12 mouse cellular contexts compared by ENCODE assay signal in the genomic region with DNA sequence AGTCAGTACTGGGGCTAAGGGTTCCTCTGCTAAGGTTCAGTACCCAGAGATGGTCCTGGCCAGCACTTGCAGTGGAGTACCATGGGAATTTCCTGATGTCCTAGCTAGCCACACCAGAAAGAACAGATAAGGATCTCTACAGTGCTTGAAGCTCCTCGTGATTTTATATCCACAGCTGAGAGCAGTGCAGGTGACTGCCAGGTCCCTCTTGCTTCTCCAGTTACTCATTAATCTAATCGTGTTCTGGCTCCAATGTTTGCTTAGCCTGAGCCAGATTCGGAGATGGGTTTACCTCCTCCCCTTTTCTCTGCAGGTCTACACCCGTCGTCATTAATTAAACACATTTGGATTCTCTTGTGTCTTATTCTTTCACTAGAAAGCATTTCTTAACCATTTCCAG.
A peak's percentile ranks its signal among the peaks of the same experiment; 100 is the strongest.
DNase-seq lines count a peak whose midpoint lies in the region; ATAC-seq lines count a peak whose summit lies in the region.
"Had no signal": no experiment of that assay in that cellular context is flagged by ENCODE, and none has a peak within 500 bp of the region (broad histone marks: within the 10 kb centered on the region; RNA-seq: fewer than 3 reads in every experiment).

No protein-coding gene starts in this region.

- no peak overlapping the region for H3K4me3 ChIP-seq in lung, embryonic 15.5 days
- no peak overlapping the region for H3K4me3 ChIP-seq in liver, embryonic 11.5 days (ENCODE audit: low read depth, low read length)
- H3K4me3 ChIP-seq in stomach, embryonic 16.5 days (replicated peaks; ENCODE audit: low read length) = no peak overlapping the region
- H3K4me3 ChIP-seq: forebrain, embryonic 12.5 days; hindbrain, embryonic 15.5 days had no signal

- WGBS in lung, embryonic 15.5 days = 25% methylated on average over 5 of the region's 5 CpGs
- 38% methylated on average over 5 of the region's 5 CpGs for WGBS in liver, embryonic 11.5 days
- WGBS in stomach, embryonic 16.5 days = 17% methylated on average over 5 of the region's 5 CpGs

- H3K9me3 ChIP-seq in lung, embryonic 15.5 days = no peaks in the 10 kb centered on the region
- H3K9me3 ChIP-seq in liver, embryonic 11.5 days (ENCODE audit: control insufficient read depth, low read length) = no peaks in the 10 kb centered on the region
- no peaks in the 10 kb centered on the region for H3K9me3 ChIP-seq in stomach, embryonic 16.5 days (replicated peaks; ENCODE audit: control insufficient read depth, low read length)
- H3K9me3 ChIP-seq: forebrain, embryonic 12.5 days; hindbrain, embryonic 15.5 days had no signal

- H3K9ac ChIP-seq in lung, embryonic 15.5 days = no peak overlapping the region
- no peak overlapping the region for H3K9ac ChIP-seq in liver, embryonic 11.5 days (ENCODE audit: low read depth, low read length)
- no peak overlapping the region for H3K9ac ChIP-seq in stomach, embryonic 16.5 days (ENCODE audit: low read length)
- H3K9ac ChIP-seq: forebrain, embryonic 12.5 days; hindbrain, embryonic 15.5 days had no signal

- peak; percentile 59 for ATAC-seq in lung, embryonic 15.5 days (ENCODE audit: borderline replicate concordance, extremely low read depth, low FRiP score, low TSS enrichment)
- ATAC-seq in liver, embryonic 11.5 days (replicated peaks; ENCODE audit: low FRiP score) = peak; percentile 64
- ATAC-seq in stomach, embryonic 16.5 days (ENCODE audit: insufficient read depth, low FRiP score) = peak; percentile 33; the same call in 1 of the 2 replicates
- ATAC-seq in monocyte, adult 5-6 weeks (replicated peaks; ENCODE audit: insufficient number of reproducible peaks, low FRiP score, low TSS enrichment, poor library complexity, severe bottlenecking) = no peak
- no peak for ATAC-seq in CD4-positive, CD25-positive, alpha-beta regulatory T cell, adult 4 months

- H3K27ac ChIP-seq in lung, embryonic 15.5 days = no peak overlapping the region
- no peak overlapping the region for H3K27ac ChIP-seq in liver, embryonic 11.5 days (ENCODE audit: low read depth, low read length)
- no peak overlapping the region for H3K27ac ChIP-seq in stomach, embryonic 16.5 days (ENCODE audit: low read length)
- H3K27ac ChIP-seq: forebrain, embryonic 12.5 days; hindbrain, embryonic 15.5 days had no signal

- H3K36me3 ChIP-seq in lung, embryonic 15.5 days = no peaks in the 10 kb centered on the region
- H3K36me3 ChIP-seq in liver, embryonic 11.5 days (ENCODE audit: control insufficient read depth, insufficient read depth, low read length) = no peaks in the 10 kb centered on the region
- no peaks in the 10 kb centered on the region for H3K36me3 ChIP-seq in stomach, embryonic 16.5 days (ENCODE audit: control insufficient read depth, insufficient read depth, low read length)
- H3K36me3 ChIP-seq: forebrain, embryonic 12.5 days; hindbrain, embryonic 15.5 days had no signal

- no peak for DNase-seq in lung, postnatal 10 days
- DNase-seq in kidney, adult 8-10 months = peak; percentile 14 to 55
- DNase-seq in liver, embryonic 11.5 days (ENCODE audit: low spot score) = no peak
- DNase-seq: adrenal gland, adult 2 months; cerebellum, postnatal 36 days; thymus, postnatal 36 days had no signal

- no peaks in the 10 kb centered on the region for H3K27me3 ChIP-seq in lung, embryonic 15.5 days
- H3K27me3 ChIP-seq in liver, embryonic 11.5 days (replicated peaks; ENCODE audit: control insufficient read depth, insufficient read depth, low read length) = no peaks in the 10 kb centered on the region
- H3K27me3 ChIP-seq in stomach, embryonic 16.5 days (ENCODE audit: control insufficient read depth, insufficient read depth, low read length) = no peaks in the 10 kb centered on the region
- H3K27me3 ChIP-seq: forebrain, embryonic 12.5 days; hindbrain, embryonic 15.5 days had no signal

- H3K4me2 ChIP-seq in lung, embryonic 15.5 days = no peak overlapping the region
- no peak overlapping the region for H3K4me2 ChIP-seq in liver, embryonic 11.5 days
- no peak overlapping the region for H3K4me2 ChIP-seq in stomach, embryonic 16.5 days (ENCODE audit: low read depth, low read length)
- H3K4me2 ChIP-seq: forebrain, embryonic 12.5 days; hindbrain, embryonic 15.5 days had no signal

- H3K4me1 ChIP-seq in lung, embryonic 15.5 days = peaks cover 13% of the 10 kb centered on the region; the same call in 1 of the 2 replicates
- H3K4me1 ChIP-seq in liver, embryonic 11.5 days (replicated peaks; ENCODE audit: control insufficient read depth, insufficient read depth, low read length) = no peaks in the 10 kb centered on the region
- peaks cover 7% of the 10 kb centered on the region; the same call in 1 of the 2 replicates for H3K4me1 ChIP-seq in stomach, embryonic 16.5 days (ENCODE audit: control insufficient read depth, insufficient read depth, low read length)
- H3K4me1 ChIP-seq: forebrain, embryonic 12.5 days; hindbrain, embryonic 15.5 days had no signal

Comparison
In these comparisons a context has a peak if more than half of its experiments do, and no peak if none do; other contexts are left out.
1. ATAC-seq: peak in lung, embryonic 15.5 days (single experiment), liver, embryonic 11.5 days (single experiment) and stomach, embryonic 16.5 days (single experiment); none in monocyte, adult 5-6 weeks (single experiment) and CD4-positive, CD25-positive, alpha-beta regulatory T cell, adult 4 months (single experiment).
2. DNase-seq: peak in kidney, adult 8-10 months (2 of 2); none in lung, postnatal 10 days (single experiment) and liver, embryonic 11.5 days (single experiment).